Mouse (Mus musculus) cerebellum, adult 2 months (tissue): ENCODE measurements around the gene Iqcb1.

Source experiments
- CTCF ChIP-seq: fragments of 200-500 bp; IDR thresholded peaks from 2 replicates; pipeline ENCODE4 v1.5.1; 2011; ENCODE audit warnings: low read depth, mild to moderate bottlenecking, control low read depth, low read length, moderate library complexity, borderline replicate concordance; ENCODE audit not compliant: insufficient read depth
- POLR2A ChIP-seq: fragments of 200-500 bp; IDR thresholded peaks from 2 replicates; pipeline ENCODE4 v1.6.1; 2011; ENCODE audit warnings: low read length, control low read depth, borderline replicate concordance; ENCODE audit not compliant: insufficient read depth

GRCm38 (mm10) chr16:36920410-36920809 lies 92.2 kb downstream of the Iqcb1 start:
- TF ChIP-seq CTCF (no peak), POLR2A (no peak)
